Mouse (Mus musculus) cerebellum, adult 9-11 months (tissue): ENCODE results near the gene Nfx1.

ENCODE experiments used
- DNase-seq: peaks from one replicate; pipeline ENCODE4 v3.0.0; 2022

Gene Nfx1

GRCm38 (mm10) chr4:41047524-41048271 is 77.0 kb downstream of the Nfx1 start, which contains the start of gene Aqp7:
TSS of gene Aqp7 (minus strand) at chr4:41048139.
- no peak for DNase-seq

- no peak for DNase-seq
These were observed 78.2 kb downstream of the Nfx1 start for GRCm38 (mm10) chr4:41048926-41049325.

GRCm38 (mm10) chr4:41050726-41051675 is 80.3 kb downstream of the Nfx1 start:
- DNase-seq, result peak; percentile 76

GRCm38 (mm10) chr4:41051781-41052180 is 81.1 kb downstream of the Nfx1 start:
- no peak for DNase-seq

- no peak for DNase-seq
These were observed 84.4 kb downstream of the Nfx1 start for GRCm38 (mm10) chr4:41055111-41055510.

GRCm38 (mm10) chr4:41056253-41056652 is 85.5 kb downstream of the Nfx1 start:
- no peak for DNase-seq

- no peak for DNase-seq
These were observed 86.1 kb downstream of the Nfx1 start for GRCm38 (mm10) chr4:41056742-41057332.

GRCm38 (mm10) chr4:41057361-41057760 is 86.7 kb downstream of the Nfx1 start:
- peak; percentile 56 for DNase-seq

GRCm38 (mm10) chr4:41063351-41063750 is 92.6 kb downstream of the Nfx1 start:
- no peak for DNase-seq

- no peak for DNase-seq
These were observed 93.4 kb downstream of the Nfx1 start for GRCm38 (mm10) chr4:41063894-41064673.

- DNase-seq, result no peak
These were observed 94.5 kb downstream of the Nfx1 start for GRCm38 (mm10) chr4:41065196-41065595.

GRCm38 (mm10) chr4:41071500-41072429 is 101.1 kb downstream of the Nfx1 start:
- peak; percentile 30 for DNase-seq

GRCm38 (mm10) chr4:41073008-41073817 is 102.5 kb downstream of the Nfx1 start:
- no peak for DNase-seq

GRCm38 (mm10) chr4:41074461-41074860 is 103.8 kb downstream of the Nfx1 start:
- DNase-seq, result no peak
